Mouse (Mus musculus) gastrocnemius, adult 18-20 months (tissue): ENCODE measurements around the gene Ttll4. TPM values are rescaled to one million over a fixed set of nuclear protein-coding genes. Genes with fewer than 3 reads are reported as not detected.

ENCODE experiments used
- DNase-seq: peaks from one replicate; pipeline ENCODE4 v3.0.0; 2021; ENCODE audit warnings: low spot score
- total RNA-seq, 2 experiments: library from RNA; stranded (reverse); gene quantifications; 2 replicates each; pipeline ENCODE4 v1.2.3; 2021

The Ttll4 gene
- total RNA-seq, 2 experiments from 2014 or later = 9.0 to 11.0 TPM

GRCm38 (mm10) chr1:74752150-74752549, 90.6 kb downstream of the Ttll4 start:
- no peak for DNase-seq

GRCm38 (mm10) chr1:74752833-74753232, 91.3 kb downstream of the Ttll4 start:
- DNase-seq = no peak

Other genes with a start within 250 kb of the Ttll4 start
- 10 to 100 TPM; 12.1 to 13.1 TPM for gene Cnot9, start 155.7 kb upstream of the Ttll4 start, total RNA-seq
- gene Plcd4, start 118.9 kb upstream of the Ttll4 start, total RNA-seq = 10 to 100 TPM; 58.2 to 66.9 TPM
- gene Usp37, start 117.5 kb upstream of the Ttll4 start, total RNA-seq = 1 to 10 TPM; 7.2 to 7.8 TPM
- 1 to 10 TPM; 8.7 to 9.7 TPM for gene Zfp142, start 73.5 kb upstream of the Ttll4 start, total RNA-seq
- gene Bcs1l, start 73.5 kb upstream of the Ttll4 start, total RNA-seq = 10 to 100 TPM; 20.6 to 21.6 TPM
- gene Rnf25, start 60.3 kb upstream of the Ttll4 start, total RNA-seq = 10 to 100 TPM; 16.2 to 16.5 TPM
- under 1 TPM; 0.27 to 0.28 TPM for gene Stk36, start 60.3 kb upstream of the Ttll4 start, total RNA-seq
- gene Cyp27a1, start 51.8 kb downstream of the Ttll4 start, total RNA-seq = 10 to 100 TPM; 55.7 to 57.8 TPM
- 100 to 1,000 TPM in 1 of 2 experiments, 10 to 100 TPM in 1; 75.0 to 102 TPM for gene Prkag3, start 87.5 kb downstream of the Ttll4 start, total RNA-seq
- under 1 TPM; 0.45 to 0.50 TPM for gene Wnt6, start 110.1 kb downstream of the Ttll4 start, total RNA-seq
- under 1 TPM; 0.11 to 0.14 TPM for gene Wnt10a, start 129.8 kb downstream of the Ttll4 start, total RNA-seq
- gene Cdk5r2, start 193.2 kb downstream of the Ttll4 start, total RNA-seq = not detected
- gene Fev, start 223.7 kb downstream of the Ttll4 start, total RNA-seq = not detected
- not detected for gene Cryba2, start 231.4 kb downstream of the Ttll4 start, total RNA-seq